Mouse (Mus musculus) kidney, adult 2 months (tissue): ENCODE measurements around the gene Gm20662.

Experiments
- CTCF ChIP-seq: fragments of 200-500 bp; conservative IDR thresholded peaks from 2 replicates; pipeline ENCODE4 v1.5.1; 2011; ENCODE audit warnings: low read depth, mild to moderate bottlenecking, control low read depth, low read length, moderate library complexity, mixed read lengths; ENCODE audit not compliant: insufficient read depth, insufficient read length
- POLR2A ChIP-seq: fragments of 200-500 bp; IDR thresholded peaks from one replicate; pipeline ENCODE4 v1.6.1; 2011; ENCODE audit warnings: low read depth, low read length, control low read depth

DNA sequence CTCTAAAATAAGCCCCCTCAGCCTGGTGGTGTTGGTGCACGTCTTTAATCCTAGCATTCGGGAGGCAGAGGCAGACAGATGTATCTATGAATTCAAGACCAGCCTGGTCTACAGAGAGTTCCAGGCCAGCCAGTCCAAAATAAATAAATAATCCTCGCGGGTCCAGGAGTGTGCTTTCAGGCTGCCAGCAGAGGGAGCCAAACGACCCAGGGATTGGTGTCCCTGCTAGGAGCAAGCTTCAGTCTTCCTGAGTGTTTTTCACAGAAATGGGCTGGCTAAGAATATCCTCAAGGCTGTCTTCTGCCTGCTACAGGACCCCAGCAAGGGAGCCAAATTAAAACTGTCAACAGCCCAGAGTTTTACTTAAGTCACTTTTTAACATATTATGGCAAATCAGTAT is 32.4 kb upstream of the Gm20662 start:
- TF ChIP-seq CTCF (peak; percentile 96), POLR2A (no peak)
